Mouse (Mus musculus): ENCODE results near the gene Usp3.

GRCm38 (mm10) chr9:66516296-66516940, 76.5 kb downstream of the Usp3 start:
- no peak for TF ChIP-seq CTCF (IDR thresholded peaks at IDR 0.05; ENCODE audit: borderline replicate concordance, control insufficient read depth, extremely low read depth, insufficient read depth, low read length, poor library complexity)
- no peak for TF ChIP-seq POLR2A (IDR thresholded peaks at IDR 0.05; ENCODE audit: control insufficient read depth, extremely low read depth, insufficient read depth, low read length, poor library complexity)
